Mouse (Mus musculus) right cerebral cortex, adult 18-20 months (tissue): Measurements from ENCODE around the gene Spata17.
A peak's percentile ranks its signal among the peaks of the same experiment; 100 is the strongest.
"Not testable (repeated sequence)": the region's sequence is repeated elsewhere in the genome, so short reads cannot be mapped to it uniquely, and the experiment has no call there.

Experiments
- DNase-seq: peaks from one replicate; pipeline ENCODE4 v3.0.0; 2022; ENCODE audit warnings: mixed read lengths

The Spata17 gene

GRCm38 (mm10) chr1:187170361-187170760 is 44.9 kb downstream of the Spata17 start:
- DNase-seq = no peak

GRCm38 (mm10) chr1:187169646-187170045 is 45.6 kb downstream of the Spata17 start:
- no peak for DNase-seq

- DNase-seq = no peak
Observed at GRCm38 (mm10) chr1:187163571-187163970, 51.7 kb downstream of the Spata17 start.

GRCm38 (mm10) chr1:187155658-187156057 is 59.6 kb downstream of the Spata17 start:
- DNase-seq = no peak

- DNase-seq = no peak
Observed at GRCm38 (mm10) chr1:187153681-187154080, 61.6 kb downstream of the Spata17 start.

- DNase-seq = no peak
Observed at GRCm38 (mm10) chr1:187152571-187152970, 62.7 kb downstream of the Spata17 start.

- DNase-seq = no peak
Observed at GRCm38 (mm10) chr1:187142984-187143383, 72.3 kb downstream of the Spata17 start.

GRCm38 (mm10) chr1:187137426-187137825 is 77.8 kb downstream of the Spata17 start:
- peak; percentile 43 for DNase-seq

- no peak for DNase-seq
Observed at GRCm38 (mm10) chr1:187135887-187136286, 79.4 kb downstream of the Spata17 start.

GRCm38 (mm10) chr1:187133841-187134240 is 81.4 kb downstream of the Spata17 start:
- DNase-seq = no peak

GRCm38 (mm10) chr1:187132348-187132747 is 82.9 kb downstream of the Spata17 start:
- no peak for DNase-seq

- not testable (repeated sequence) for DNase-seq
Observed at GRCm38 (mm10) chr1:187127548-187127947, 87.7 kb downstream of the Spata17 start.

GRCm38 (mm10) chr1:187125733-187126132 is 89.5 kb downstream of the Spata17 start:
- DNase-seq = peak; percentile 45

GRCm38 (mm10) chr1:187124967-187125366 is 90.3 kb downstream of the Spata17 start:
- DNase-seq = no peak

GRCm38 (mm10) chr1:187119300-187119699 is 96.0 kb downstream of the Spata17 start:
- peak; percentile 84 for DNase-seq

- no peak for DNase-seq
Observed at GRCm38 (mm10) chr1:187118108-187118507, 97.2 kb downstream of the Spata17 start.

- DNase-seq = no peak
Observed at GRCm38 (mm10) chr1:187113716-187114115, 101.5 kb downstream of the Spata17 start.

GRCm38 (mm10) chr1:187102130-187102529 is 113.1 kb downstream of the Spata17 start:
- DNase-seq = no peak

- no peak for DNase-seq
Observed at GRCm38 (mm10) chr1:187101202-187101601, 114.1 kb downstream of the Spata17 start.

- peak; percentile 50 for DNase-seq
Observed at GRCm38 (mm10) chr1:187100624-187101023, 114.6 kb downstream of the Spata17 start.

GRCm38 (mm10) chr1:187098285-187098684 is 117.0 kb downstream of the Spata17 start:
- DNase-seq = no peak

GRCm38 (mm10) chr1:187092546-187092945 is 122.7 kb downstream of the Spata17 start:
- DNase-seq = no peak

- DNase-seq = no peak
Observed at GRCm38 (mm10) chr1:187088660-187089395, 126.4 kb downstream of the Spata17 start.

- no peak for DNase-seq
Observed at GRCm38 (mm10) chr1:187086027-187086426, 129.2 kb downstream of the Spata17 start.

- no peak for DNase-seq
Observed at GRCm38 (mm10) chr1:187077352-187077751, 137.9 kb downstream of the Spata17 start.
